Mouse (Mus musculus) forebrain, postnatal 0 days (tissue): ENCODE results near the gene Tada2b. TPM values are rescaled to one million over a fixed set of nuclear protein-coding genes. Genes with fewer than 3 reads are reported as not detected.

ENCODE experiments used
- ATAC-seq: fragments of 200-750 bp; cut with Nextera tagmentation; 2 replicates; pipeline ENCODE4 v1.8.0; 2017; ENCODE audit warnings: mild to moderate bottlenecking, moderate library complexity
- DNase-seq: peaks from one replicate; pipeline ENCODE4 v3.0.0-alpha.2; 2015
- H3K27ac ChIP-seq: fragments of 300-500 bp; sonication (generic); 2 replicates; pipeline ENCODE4 v1.5.1; 2014; ENCODE audit warnings: low read depth, mild to moderate bottlenecking, antibody characterized with exemption, low read length, moderate library complexity, mixed read lengths
- H3K27me3 ChIP-seq: fragments of 300-500 bp; sonication (generic); 2 replicates; pipeline ENCODE4 v1.6.1; 2014; ENCODE audit warnings: mild to moderate bottlenecking, low read length, mixed read lengths; ENCODE audit not compliant: insufficient read depth
- H3K36me3 ChIP-seq: fragments of 300-500 bp; sonication (generic); 2 replicates; pipeline ENCODE4 v1.6.1; 2014; ENCODE audit warnings: mild to moderate bottlenecking, moderate library complexity; ENCODE audit not compliant: insufficient read depth
- H3K4me1 ChIP-seq: fragments of 300-500 bp; sonication (generic); 2 replicates; pipeline ENCODE4 v1.6.1; 2014; ENCODE audit warnings: antibody characterized with exemption; ENCODE audit not compliant: insufficient read depth
- H3K4me2 ChIP-seq: fragments of 300-500 bp; sonication (generic); 2 replicates; pipeline ENCODE4 v1.6.1; 2014; ENCODE audit warnings: low read depth, mild to moderate bottlenecking, moderate library complexity
- H3K4me3 ChIP-seq: fragments of 300-500 bp; sonication (generic); 2 replicates; pipeline ENCODE4 v1.5.1; 2014; ENCODE audit warnings: low read depth, low read length, mixed read lengths
- H3K9ac ChIP-seq: fragments of 300-500 bp; sonication (generic); 2 replicates; pipeline ENCODE4 v1.6.1; 2014; ENCODE audit warnings: mild to moderate bottlenecking
- H3K9me3 ChIP-seq: fragments of 300-500 bp; sonication (generic); 2 replicates; pipeline ENCODE4 v1.6.1; 2016; ENCODE audit warnings: low read length
- CTCF ChIP-seq: sonication (generic); IDR thresholded peaks from 2 replicates; pipeline ENCODE4 v1.5.1; 2016; ENCODE audit warnings: antibody characterized with exemption, control low read depth, low read depth
- WGBS: fragments of 180-500 bp; shearing (Covaris S2); extraction: QIAGEN DNeasy Blood & Tissue Kit; methylation state at CpG from one replicate; pipeline ENCODE4 v1.1.7; 2014; 5-methylcytosine and 5-hydroxymethylcytosine counted together
- polyA plus RNA-seq: library from polyadenylated mRNA; unstranded; fragments of >200 nt; fragmentation: Nextera tagmentation; extraction: Ambion mirVana; gene quantifications from 2 replicates; pipeline ENCODE4 v1.2.1, GENCODE M21; 2015
- total RNA-seq: library from RNA; depleted of rRNA; stranded (reverse); fragments of >200 nt; gene quantifications from 2 replicates; pipeline ENCODE4 v1.2.3, GENCODE M21; 2014

Gene Tada2b
- total and polyA plus RNA-seq, 2 experiments from 2014 or later, result 3.0 to 22.0 TPM

DNA sequence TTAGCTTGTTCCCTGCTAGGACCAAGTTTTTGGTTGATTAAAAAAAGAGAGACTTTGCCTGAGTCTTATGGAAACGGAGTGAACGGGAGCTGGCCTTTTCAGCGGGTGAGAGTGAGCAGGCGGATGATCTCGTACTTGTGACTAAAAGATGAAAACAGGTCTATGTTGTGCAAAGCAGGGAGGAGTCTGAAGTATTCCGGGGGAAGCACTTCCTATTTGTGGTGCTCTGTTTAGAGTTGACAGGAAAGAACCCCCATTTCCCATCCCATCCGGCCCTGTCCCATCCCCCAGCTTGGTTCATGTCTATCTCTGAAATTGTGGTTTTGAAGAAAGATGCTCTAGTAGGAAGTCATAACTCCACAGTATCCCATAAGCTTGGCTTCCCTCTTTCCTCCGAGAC is 18.2 kb downstream of the Tada2b start:
- H3K9me3 ChIP-seq, result no peaks in the 10 kb centered on the region
- no peak for TF ChIP-seq CTCF
- no peak for DNase-seq
- WGBS, result 38% methylated on average over 8 of the region's 8 CpGs
- peaks cover 6% of the 10 kb centered on the region; the same call in 1 of the 2 replicates for H3K4me1 ChIP-seq
- 0 out of 2 replicates have a peak overlapping the region, but pooled peaks have one; percentile 74 for H3K9ac ChIP-seq
- H3K27ac ChIP-seq, result no peak overlapping the region
- ATAC-seq, result no peak
- H3K27me3 ChIP-seq, result no peaks in the 10 kb centered on the region
- H3K4me2 ChIP-seq, result peak overlapping the region; percentile 96
- H3K4me3 ChIP-seq, result peak overlapping the region; percentile 84
- H3K36me3 ChIP-seq, result peaks cover 29% of the 10 kb centered on the region

DNA sequence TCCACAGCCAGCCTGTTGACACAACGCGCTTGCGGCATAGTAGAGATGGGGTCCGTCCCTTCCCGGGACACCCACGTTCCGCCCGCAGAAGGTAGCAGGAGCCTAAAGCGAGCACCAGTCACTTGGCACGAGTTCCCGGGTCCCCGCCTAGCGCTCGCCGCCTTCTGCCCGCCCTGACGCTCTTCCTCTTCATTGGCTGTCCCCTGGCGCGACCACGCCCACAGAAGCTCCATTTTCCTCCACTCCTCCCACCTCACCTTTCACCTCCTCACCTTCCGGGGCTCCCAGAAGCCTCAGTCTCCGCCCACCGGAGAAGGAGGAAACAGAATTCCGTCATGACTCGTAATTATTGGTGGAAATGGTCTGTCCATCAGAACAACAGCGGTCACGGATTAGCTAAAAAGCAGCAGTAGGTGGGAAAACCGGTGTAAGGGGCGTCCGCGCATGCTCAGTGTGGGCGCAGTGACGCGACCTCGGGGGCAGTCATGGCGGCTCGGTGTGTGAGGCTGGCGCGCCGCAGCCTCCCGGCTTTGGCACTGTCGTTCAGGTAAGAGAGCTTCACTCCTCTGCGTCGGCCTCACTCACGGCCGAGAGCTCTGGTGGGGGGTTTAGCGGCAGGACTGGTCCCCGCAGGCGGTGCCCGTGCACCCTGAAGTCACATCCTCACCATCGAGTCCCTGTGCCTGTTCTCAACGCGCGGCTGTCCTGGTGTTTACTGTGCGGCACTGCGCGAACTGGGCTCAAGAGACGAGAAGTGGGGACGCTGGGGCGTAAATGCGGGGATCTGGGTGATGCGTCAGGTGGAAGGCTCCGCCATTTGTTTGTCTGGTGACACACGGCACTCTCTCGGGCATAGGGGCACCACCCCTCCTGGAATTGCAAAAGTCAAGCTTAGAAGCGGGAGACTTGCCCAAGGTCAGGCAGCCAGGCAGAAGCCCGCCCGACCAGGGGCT is 19.1 kb downstream of the Tada2b start, which contains the start of gene Grpel1:
Grpel1 (plus strand) TSS at position 290 of the 953 bp plus-strand sequence.
- Histone ChIP-seq H3K4me2 (peak within 1 kb of the TSS; percentile 96), H3K27ac (peak within 1 kb of the TSS; percentile 72), H3K36me3 (peaks cover 20% of the 10 kb centered on the region), H3K9ac (peak within 1 kb of the TSS; percentile 74), H3K4me3 (peak within 1 kb of the TSS; percentile 84), H3K27me3 (no peaks in the 10 kb centered on the region), H3K4me1 (peaks cover 6% of the 10 kb centered on the region; the same call in 1 of the 2 replicates), H3K9me3 (no peaks in the 10 kb centered on the region)
- DNase-seq (peak; percentile 99), ATAC-seq (peak; percentile 96)
- TF ChIP-seq CTCF, result 0 out of 2 replicates have a peak, but pooled peaks have one; percentile 10
- under 1% methylated on average over 68 of the region's 68 CpGs for WGBS

DNA sequence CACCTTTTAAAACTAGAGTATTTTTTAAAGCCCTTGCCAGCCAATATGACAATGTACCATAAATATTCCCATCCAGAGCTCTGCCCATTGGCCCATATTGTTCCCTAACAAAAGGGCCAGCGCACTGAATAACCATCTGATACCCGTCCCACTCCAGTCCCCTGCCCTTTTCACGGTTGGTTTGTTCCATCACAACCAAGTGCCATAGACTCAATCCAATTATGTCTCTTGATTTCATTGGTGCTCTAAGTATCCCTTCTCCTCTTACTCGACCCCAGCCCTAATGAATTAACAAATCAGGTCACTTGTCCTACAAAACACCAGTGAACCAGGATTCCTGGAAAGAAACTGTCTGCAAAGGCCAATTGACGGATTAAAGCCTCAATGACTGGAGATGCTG is 20.7 kb downstream of the Tada2b start:
- no peak for TF ChIP-seq CTCF
- DNase-seq (no peak), ATAC-seq (no peak)
- Histone ChIP-seq H3K4me2 (no peak overlapping the region), H3K36me3 (0 out of 2 replicates have a peak, but pooled peaks cover 5% of the 10 kb centered on the region), H3K9ac (no peak overlapping the region), H3K4me1 (peaks cover 6% of the 10 kb centered on the region; the same call in 1 of the 2 replicates), H3K27me3 (no peaks in the 10 kb centered on the region), H3K27ac (no peak overlapping the region), H3K4me3 (no peak overlapping the region), H3K9me3 (no peaks in the 10 kb centered on the region)
- WGBS, result 16% methylated on average over 5 of the region's 5 CpGs

DNA sequence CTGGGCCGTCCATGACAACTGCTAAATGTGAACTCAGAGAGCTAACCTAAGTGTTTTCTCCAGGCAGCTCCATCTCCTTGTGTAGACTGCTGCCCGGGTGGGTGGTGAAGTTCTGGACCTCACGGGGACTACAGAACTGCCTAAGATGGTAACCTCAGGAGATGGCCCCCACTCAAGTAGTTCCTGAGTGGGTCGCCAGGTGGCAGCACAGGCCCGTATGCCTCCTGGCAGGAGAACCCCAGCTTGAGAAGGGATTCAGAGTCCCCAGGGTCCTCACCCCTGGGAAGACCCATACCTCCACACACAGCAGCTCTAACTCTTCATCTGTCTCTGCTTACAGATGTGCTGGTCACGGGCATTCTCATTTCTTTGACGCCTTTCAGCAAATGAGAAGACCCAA is 21.3 kb downstream of the Tada2b start:
- no peak overlapping the region for H3K27ac ChIP-seq
- no peak for ATAC-seq
- H3K9me3 ChIP-seq, result no peaks in the 10 kb centered on the region
- H3K4me3 ChIP-seq, result no peak overlapping the region
- no peak overlapping the region for H3K4me2 ChIP-seq
- WGBS, result 13% methylated on average over 7 of the region's 7 CpGs
- TF ChIP-seq CTCF, result peak; percentile 79
- no peak overlapping the region for H3K9ac ChIP-seq
- DNase-seq, result peak; percentile 64
- no peaks in the 10 kb centered on the region for H3K27me3 ChIP-seq
- H3K36me3 ChIP-seq, result no peaks in the 10 kb centered on the region
- H3K4me1 ChIP-seq, result peaks cover 6% of the 10 kb centered on the region; the same call in 1 of the 2 replicates

GRCm38 (mm10) chr5:36461231-36461630 is 22.9 kb downstream of the Tada2b start:
- DNase-seq (no peak), ATAC-seq (no peak)
- Histone ChIP-seq H3K4me2 (no peak overlapping the region), H3K9me3 (no peaks in the 10 kb centered on the region), H3K9ac (no peak overlapping the region), H3K27ac (no peak overlapping the region), H3K4me1 (peaks cover 6% of the 10 kb centered on the region; the same call in 1 of the 2 replicates), H3K27me3 (no peaks in the 10 kb centered on the region), H3K4me3 (no peak overlapping the region), H3K36me3 (no peaks in the 10 kb centered on the region)
- 83% methylated on average over 2 of the region's 2 CpGs for WGBS
- TF ChIP-seq CTCF, result no peak

GRCm38 (mm10) chr5:36460712-36461111 is 23.4 kb downstream of the Tada2b start:
- Histone ChIP-seq H3K9me3 (no peaks in the 10 kb centered on the region), H3K4me2 (no peak overlapping the region), H3K27me3 (no peaks in the 10 kb centered on the region), H3K9ac (no peak overlapping the region), H3K27ac (no peak overlapping the region), H3K4me3 (no peak overlapping the region), H3K36me3 (no peaks in the 10 kb centered on the region), H3K4me1 (peaks cover 3% of the 10 kb centered on the region; the same call in 1 of the 2 replicates)
- DNase-seq, result no peak
- TF ChIP-seq CTCF, result no peak
- 86% methylated on average over 2 of the region's 2 CpGs for WGBS
- no peak for ATAC-seq

GRCm38 (mm10) chr5:36458926-36459325 is 25.2 kb downstream of the Tada2b start:
- H3K9me3 ChIP-seq, result no peaks in the 10 kb centered on the region
- peak; percentile 63 for TF ChIP-seq CTCF
- no peak overlapping the region for H3K27ac ChIP-seq
- DNase-seq, result no peak
- H3K27me3 ChIP-seq, result no peaks in the 10 kb centered on the region
- no peaks in the 10 kb centered on the region for H3K36me3 ChIP-seq
- no peak overlapping the region for H3K9ac ChIP-seq
- no peak overlapping the region for H3K4me2 ChIP-seq
- H3K4me3 ChIP-seq, result no peak overlapping the region
- 9% methylated on average over 4 of the region's 4 CpGs for WGBS
- ATAC-seq, result no peak
- H3K4me1 ChIP-seq, result no peaks in the 10 kb centered on the region
